Mouse (Mus musculus): ENCODE data around the gene 1600014C23Rik.

- TF ChIP-seq POLR2A (IDR thresholded peaks at IDR 0.05; ENCODE audit: low read depth, low read length) (no peak), CTCF (IDR thresholded peaks at IDR 0.05; ENCODE audit: extremely low read depth, insufficient read depth, insufficient read length, insufficient replicate concordance) (no peak)
Observed at GRCm38 (mm10) chr17:45734333-45734732, 689 bp upstream of the 1600014C23Rik start.

All from spleen, adult 2 months (tissue).